Comparison of ENCODE assay signal across 13 mouse cellular contexts in genomic region chr5:77124165-77124564, GRCm38 (mm10). TPM values are rescaled to one million over a fixed set of nuclear protein-coding genes. Genes with fewer than 3 reads are reported as not detected.
DNase-seq lines count a peak whose midpoint lies in the region; ATAC-seq and TF ChIP-seq lines count a peak whose summit lies in the region.
"Had no signal": no experiment of that assay in that cellular context is flagged by ENCODE, and none has a peak within 500 bp of the region (broad histone marks: within the 10 kb centered on the region; RNA-seq: fewer than 3 reads in every experiment).

No protein-coding gene starts in this region.

- no peaks in the 10 kb centered on the region for H3K9me3 ChIP-seq in heart, embryonic 12.5 days (replicated peaks)
- no peaks in the 10 kb centered on the region for H3K9me3 ChIP-seq in kidney, postnatal 0 days (replicated peaks; ENCODE audit: low read length)
- H3K9me3 ChIP-seq in kidney, embryonic 14.5 days (ENCODE audit: control insufficient read depth, low read length): no peaks in the 10 kb centered on the region
- no peaks in the 10 kb centered on the region for H3K9me3 ChIP-seq in embryonic facial prominence, embryonic 15.5 days (replicated peaks)
- H3K9me3 ChIP-seq: embryonic facial prominence, embryonic 13.5 days had no signal

- 56% methylated on average over 4 of the region's 4 CpGs for WGBS in heart, embryonic 12.5 days
- 49% methylated on average over 4 of the region's 4 CpGs for WGBS in kidney, postnatal 0 days
- 59% methylated on average over 4 of the region's 4 CpGs for WGBS in kidney, embryonic 14.5 days
- 47% methylated on average over 4 of the region's 4 CpGs for WGBS in embryonic facial prominence, embryonic 15.5 days

- ATAC-seq in heart, embryonic 12.5 days (ENCODE audit: insufficient number of reproducible peaks, low FRiP score): no peak
- ATAC-seq in kidney, postnatal 0 days (replicated peaks; ENCODE audit: low FRiP score, low read depth): no peak
- ATAC-seq in kidney, embryonic 14.5 days (ENCODE audit: low FRiP score, low TSS enrichment): no peak
- ATAC-seq in embryonic facial prominence, embryonic 15.5 days (ENCODE audit: insufficient number of reproducible peaks, low FRiP score, low TSS enrichment, low read depth): no peak
- ATAC-seq in cerebellum, adult (ENCODE audit: insufficient number of reproducible peaks, low FRiP score, low TSS enrichment): no peak
- ATAC-seq: hindbrain, postnatal 0 days had no signal

- H3K9ac ChIP-seq in heart, embryonic 12.5 days: no peak overlapping the region
- no peak overlapping the region for H3K9ac ChIP-seq in kidney, postnatal 0 days (ENCODE audit: low read depth, low read length)
- H3K9ac ChIP-seq in kidney, embryonic 14.5 days (ENCODE audit: low read depth, low read length): no peak overlapping the region
- H3K9ac ChIP-seq in embryonic facial prominence, embryonic 15.5 days: no peak overlapping the region
- H3K9ac ChIP-seq: embryonic facial prominence, embryonic 13.5 days had no signal

- H3K4me1 ChIP-seq in heart, embryonic 12.5 days (replicated peaks): peaks cover 53% of the 10 kb centered on the region
- 0 out of 2 replicates have a peak, but pooled peaks cover 16% of the 10 kb centered on the region for H3K4me1 ChIP-seq in kidney, postnatal 0 days (replicated peaks; ENCODE audit: insufficient read depth, low read length)
- peaks cover 17% of the 10 kb centered on the region for H3K4me1 ChIP-seq in kidney, embryonic 14.5 days (ENCODE audit: control insufficient read depth, insufficient read depth, low read length)
- peaks cover 18% of the 10 kb centered on the region for H3K4me1 ChIP-seq in embryonic facial prominence, embryonic 15.5 days

- H3K27ac ChIP-seq in heart, embryonic 12.5 days (ENCODE audit: poor library complexity, severe bottlenecking): peak overlapping the region; percentile 39
- H3K27ac ChIP-seq in kidney, postnatal 0 days: 0 out of 2 replicates have a peak overlapping the region, but pooled peaks have one; percentile 31
- no peak overlapping the region for H3K27ac ChIP-seq in kidney, embryonic 14.5 days (ENCODE audit: low read depth, low read length)
- 0 out of 2 replicates have a peak overlapping the region, but pooled peaks have one; percentile 9 for H3K27ac ChIP-seq in embryonic facial prominence, embryonic 15.5 days (replicated peaks)
- H3K27ac ChIP-seq: embryonic facial prominence, embryonic 13.5 days had no signal

- H3K4me2 ChIP-seq in heart, embryonic 12.5 days: no peak overlapping the region
- H3K4me2 ChIP-seq in kidney, postnatal 0 days (ENCODE audit: low read length): no peak overlapping the region
- H3K4me2 ChIP-seq in kidney, embryonic 14.5 days (replicated peaks; ENCODE audit: low read depth, low read length): no peak overlapping the region
- H3K4me2 ChIP-seq in embryonic facial prominence, embryonic 15.5 days (replicated peaks): no peak overlapping the region
- H3K4me2 ChIP-seq: embryonic facial prominence, embryonic 13.5 days had no signal

- H3K4me3 ChIP-seq in heart, embryonic 12.5 days: no peak overlapping the region
- H3K4me3 ChIP-seq in kidney, postnatal 0 days (replicated peaks; ENCODE audit: low read depth, low read length): no peak overlapping the region
- no peak overlapping the region for H3K4me3 ChIP-seq in kidney, embryonic 14.5 days (ENCODE audit: low read length)
- no peak overlapping the region for H3K4me3 ChIP-seq in embryonic facial prominence, embryonic 15.5 days (replicated peaks)
- H3K4me3 ChIP-seq: embryonic facial prominence, embryonic 13.5 days; layer of hippocampus, adult 2 months had no signal

- no peaks in the 10 kb centered on the region for H3K36me3 ChIP-seq in heart, embryonic 12.5 days
- H3K36me3 ChIP-seq in kidney, postnatal 0 days (ENCODE audit: insufficient read depth, low read length): no peaks in the 10 kb centered on the region
- H3K36me3 ChIP-seq in kidney, embryonic 14.5 days (ENCODE audit: control insufficient read depth, insufficient read depth, low read length): no peaks in the 10 kb centered on the region
- no peaks in the 10 kb centered on the region for H3K36me3 ChIP-seq in embryonic facial prominence, embryonic 15.5 days
- H3K36me3 ChIP-seq: embryonic facial prominence, embryonic 13.5 days had no signal

- no peak for DNase-seq in heart, adult 9 months (ENCODE audit: low spot score in 2 of 2)
- DNase-seq in kidney, postnatal 0 days (ENCODE audit: low spot score): peak; percentile 55
- peak; percentile 51 for DNase-seq in CD4-positive helper T cell, adult 2 months (ENCODE audit: low read depth, low spot score)
- no peak for DNase-seq in gastrocnemius, postnatal 10 days
- DNase-seq: cerebellum, adult 9-11 months had no signal

- no peak for TF ChIP-seq CTCF in kidney, postnatal 0 days (IDR thresholded peaks at IDR 0.05; ENCODE audit: low read depth)

- H3K27me3 ChIP-seq in heart, embryonic 12.5 days (replicated peaks): no peaks in the 10 kb centered on the region
- no peaks in the 10 kb centered on the region for H3K27me3 ChIP-seq in kidney, postnatal 0 days (ENCODE audit: insufficient read depth, low read length)
- H3K27me3 ChIP-seq in kidney, embryonic 14.5 days (ENCODE audit: control insufficient read depth, insufficient read depth, low read length): no peaks in the 10 kb centered on the region
- no peaks in the 10 kb centered on the region for H3K27me3 ChIP-seq in embryonic facial prominence, embryonic 15.5 days
- H3K27me3 ChIP-seq: CH12.LX; embryonic facial prominence, embryonic 13.5 days had no signal

RNA-seq across cellular contexts. Expression of gene Hopx, which starts 9.2 kb away (rescaled TPM):
- 14.4 and 14.6 TPM in 2 replicates for polyA plus RNA-seq in heart, embryonic 12.5 days (2016; fragmentation: Nextera tagmentation; extraction: Ambion mirVana)
- 3.6 and 3.9 TPM in 2 replicates for polyA plus RNA-seq in kidney, postnatal 0 days (2015; fragmentation: Nextera tagmentation; extraction: Ambion mirVana)
- polyA plus RNA-seq in kidney, embryonic 14.5 days (2014; fragmentation: Nextera tagmentation; extraction: Ambion mirVana): 2.0 and 3.2 TPM in 2 replicates
- 3.5 and 4.7 TPM in 2 replicates for polyA plus RNA-seq in embryonic facial prominence, embryonic 15.5 days (2015; fragmentation: Nextera tagmentation; extraction: Ambion mirVana)
- 10 to 100 TPM; 11.2 to 13.9 TPM for total RNA-seq in gastrocnemius, postnatal 10 days (2021)

Comparison
In these comparisons a context has a peak if more than half of its experiments do, and no peak if none do; other contexts are left out.
1. DNase-seq: peak in kidney, postnatal 0 days (single experiment) and CD4-positive helper T cell, adult 2 months (single experiment); none in heart, adult 9 months (0 of 2) and gastrocnemius, postnatal 10 days (single experiment).